Mouse (Mus musculus): ENCODE results near the gene Magi1. TPM values are rescaled to one million over a fixed set of nuclear protein-coding genes. Genes with fewer than 3 reads are reported as not detected.

The Magi1 gene
- total and polyA plus RNA-seq, 2 experiments from 2014 or later = 16.4 to 53.0 TPM

- peak; percentile 52 for TF ChIP-seq CTCF (IDR thresholded peaks at IDR 0.05; ENCODE audit: low read depth)
- Histone ChIP-seq H3K9ac (no peak overlapping the region), H3K4me2 (ENCODE audit: low read depth) (no peak overlapping the region), H3K27me3 (ENCODE audit: insufficient read depth, low read length) (no peaks in the 10 kb centered on the region), H3K4me1 (ENCODE audit: insufficient read depth) (no peaks in the 10 kb centered on the region), H3K27ac (ENCODE audit: low read depth, low read length) (no peak overlapping the region), H3K9me3 (ENCODE audit: low read length) (no peaks in the 10 kb centered on the region), H3K36me3 (ENCODE audit: insufficient read depth) (no peaks in the 10 kb centered on the region), H3K4me3 (ENCODE audit: low read depth, low read length) (no peak overlapping the region)
- ATAC-seq (no peak), DNase-seq (no peak)
- WGBS = 83% methylated on average over 3 of the region's 3 CpGs
Measured at GRCm38 (mm10) chr6:94139952-94140414, 143.7 kb downstream of the Magi1 start.

- no peaks in the 10 kb centered on the region for H3K27me3 ChIP-seq (ENCODE audit: insufficient read depth, low read length)
- H3K4me2 ChIP-seq (ENCODE audit: low read depth) = no peak overlapping the region
- H3K36me3 ChIP-seq (ENCODE audit: insufficient read depth) = no peaks in the 10 kb centered on the region
- no peaks in the 10 kb centered on the region for H3K9me3 ChIP-seq (ENCODE audit: low read length)
- H3K4me1 ChIP-seq (ENCODE audit: insufficient read depth) = no peaks in the 10 kb centered on the region
- no peak overlapping the region for H3K27ac ChIP-seq (ENCODE audit: low read depth, low read length)
- no peak overlapping the region for H3K9ac ChIP-seq
- no peak for TF ChIP-seq CTCF (IDR thresholded peaks at IDR 0.05; ENCODE audit: low read depth)
- DNase-seq (no peak), ATAC-seq (no peak)
- WGBS = 82% methylated on average over 3 of the region's 3 CpGs
- no peak overlapping the region for H3K4me3 ChIP-seq (ENCODE audit: low read depth, low read length)
Measured at GRCm38 (mm10) chr6:94136693-94137092, 147.0 kb downstream of the Magi1 start.

- no peak overlapping the region for H3K27ac ChIP-seq (ENCODE audit: low read depth, low read length)
- 38% methylated on average over 5 of the region's 5 CpGs for WGBS
- H3K36me3 ChIP-seq (ENCODE audit: insufficient read depth) = no peaks in the 10 kb centered on the region
- no peak overlapping the region for H3K9ac ChIP-seq
- DNase-seq (no peak), ATAC-seq (no peak)
- no peaks in the 10 kb centered on the region for H3K27me3 ChIP-seq (ENCODE audit: insufficient read depth, low read length)
- H3K4me2 ChIP-seq (ENCODE audit: low read depth) = no peak overlapping the region
- H3K4me1 ChIP-seq (ENCODE audit: insufficient read depth) = no peaks in the 10 kb centered on the region
- no peaks in the 10 kb centered on the region for H3K9me3 ChIP-seq (ENCODE audit: low read length)
- no peak for TF ChIP-seq CTCF (IDR thresholded peaks at IDR 0.05; ENCODE audit: low read depth)
- H3K4me3 ChIP-seq (ENCODE audit: low read depth, low read length) = no peak overlapping the region
Measured at GRCm38 (mm10) chr6:94134159-94134558, 149.6 kb downstream of the Magi1 start.

GRCm38 (mm10) chr6:94131999-94132398, 151.7 kb downstream of the Magi1 start:
- H3K9me3 ChIP-seq (ENCODE audit: low read length) = no peaks in the 10 kb centered on the region
- H3K4me2 ChIP-seq (ENCODE audit: low read depth) = no peak overlapping the region
- WGBS = 59% methylated on average over 4 of the region's 4 CpGs
- no peak overlapping the region for H3K9ac ChIP-seq
- no peak overlapping the region for H3K4me3 ChIP-seq (ENCODE audit: low read depth, low read length)
- no peak for DNase-seq
- no peak for TF ChIP-seq CTCF (IDR thresholded peaks at IDR 0.05; ENCODE audit: low read depth)
- H3K27me3 ChIP-seq (ENCODE audit: insufficient read depth, low read length) = no peaks in the 10 kb centered on the region
- H3K4me1 ChIP-seq (ENCODE audit: insufficient read depth) = no peaks in the 10 kb centered on the region
- no peaks in the 10 kb centered on the region for H3K36me3 ChIP-seq (ENCODE audit: insufficient read depth)
- no peak for ATAC-seq
- H3K27ac ChIP-seq (ENCODE audit: low read depth, low read length) = no peak overlapping the region

GRCm38 (mm10) chr6:94130389-94130788, 153.3 kb downstream of the Magi1 start:
- H3K27ac ChIP-seq (ENCODE audit: low read depth, low read length) = no peak overlapping the region
- DNase-seq (no peak), ATAC-seq (no peak)
- no peaks in the 10 kb centered on the region for H3K4me1 ChIP-seq (ENCODE audit: insufficient read depth)
- no peak for TF ChIP-seq CTCF (IDR thresholded peaks at IDR 0.05; ENCODE audit: low read depth)
- WGBS = 93% methylated on average over 5 of the region's 5 CpGs
- no peak overlapping the region for H3K4me2 ChIP-seq (ENCODE audit: low read depth)
- no peak overlapping the region for H3K4me3 ChIP-seq (ENCODE audit: low read depth, low read length)
- H3K36me3 ChIP-seq (ENCODE audit: insufficient read depth) = no peaks in the 10 kb centered on the region
- H3K27me3 ChIP-seq (ENCODE audit: insufficient read depth, low read length) = no peaks in the 10 kb centered on the region
- no peaks in the 10 kb centered on the region for H3K9me3 ChIP-seq (ENCODE audit: low read length)
- H3K9ac ChIP-seq = no peak overlapping the region

GRCm38 (mm10) chr6:94126763-94127162, 157.0 kb downstream of the Magi1 start:
- Histone ChIP-seq H3K27ac (ENCODE audit: low read depth, low read length) (no peak overlapping the region), H3K4me1 (ENCODE audit: insufficient read depth) (no peaks in the 10 kb centered on the region), H3K27me3 (ENCODE audit: insufficient read depth, low read length) (no peaks in the 10 kb centered on the region), H3K9me3 (ENCODE audit: low read length) (no peaks in the 10 kb centered on the region), H3K4me2 (ENCODE audit: low read depth) (no peak overlapping the region), H3K9ac (no peak overlapping the region), H3K4me3 (ENCODE audit: low read depth, low read length) (no peak overlapping the region), H3K36me3 (ENCODE audit: insufficient read depth) (no peaks in the 10 kb centered on the region)
- no peak for TF ChIP-seq CTCF (IDR thresholded peaks at IDR 0.05; ENCODE audit: low read depth)
- WGBS = 83% methylated on average over 4 of the region's 4 CpGs
- DNase-seq (no peak), ATAC-seq (no peak)

GRCm38 (mm10) chr6:94125144-94125543, 158.6 kb downstream of the Magi1 start:
- 83% methylated on average over 6 of the region's 6 CpGs for WGBS
- no peak overlapping the region for H3K4me3 ChIP-seq (ENCODE audit: low read depth, low read length)
- H3K4me1 ChIP-seq (ENCODE audit: insufficient read depth) = no peaks in the 10 kb centered on the region
- no peaks in the 10 kb centered on the region for H3K36me3 ChIP-seq (ENCODE audit: insufficient read depth)
- H3K27ac ChIP-seq (ENCODE audit: low read depth, low read length) = no peak overlapping the region
- no peak for DNase-seq
- no peak overlapping the region for H3K4me2 ChIP-seq (ENCODE audit: low read depth)
- H3K9ac ChIP-seq = no peak overlapping the region
- no peak for ATAC-seq
- no peaks in the 10 kb centered on the region for H3K9me3 ChIP-seq (ENCODE audit: low read length)
- H3K27me3 ChIP-seq (ENCODE audit: insufficient read depth, low read length) = no peaks in the 10 kb centered on the region
- TF ChIP-seq CTCF (IDR thresholded peaks at IDR 0.05; ENCODE audit: low read depth) = no peak

GRCm38 (mm10) chr6:94124279-94124678, 159.4 kb downstream of the Magi1 start:
- no peaks in the 10 kb centered on the region for H3K9me3 ChIP-seq (ENCODE audit: low read length)
- no peaks in the 10 kb centered on the region for H3K36me3 ChIP-seq (ENCODE audit: insufficient read depth)
- ATAC-seq = no peak
- TF ChIP-seq CTCF (IDR thresholded peaks at IDR 0.05; ENCODE audit: low read depth) = no peak
- WGBS = 40% methylated on average over 2 of the region's 2 CpGs
- DNase-seq = no peak
- H3K9ac ChIP-seq = no peak overlapping the region
- no peaks in the 10 kb centered on the region for H3K4me1 ChIP-seq (ENCODE audit: insufficient read depth)
- H3K4me3 ChIP-seq (ENCODE audit: low read depth, low read length) = no peak overlapping the region
- no peak overlapping the region for H3K27ac ChIP-seq (ENCODE audit: low read depth, low read length)
- no peak overlapping the region for H3K4me2 ChIP-seq (ENCODE audit: low read depth)
- no peaks in the 10 kb centered on the region for H3K27me3 ChIP-seq (ENCODE audit: insufficient read depth, low read length)

Data from forebrain, postnatal 0 days (tissue).